Mouse (Mus musculus): ENCODE measurements around the gene Rlf.
"Not testable (repeated sequence)": the region's sequence is repeated elsewhere in the genome, so short reads cannot be mapped to it uniquely, and the experiment has no call there.

The Rlf gene

GRCm38 (mm10) chr4:121214793-121215304, at the start of gene Rlf:
Gene Rlf, minus strand, starts transcription at chr4:121215084.
- peak; percentile 98 for DNase-seq

- no peak for DNase-seq
Measured at GRCm38 (mm10) chr4:121241612-121242000, 26.7 kb upstream of the Rlf start.

- DNase-seq = peak; percentile 79
Measured at GRCm38 (mm10) chr4:121240637-121241611, 26.0 kb upstream of the Rlf start.

- no peak for DNase-seq
Measured at GRCm38 (mm10) chr4:121239878-121240277, 25.0 kb upstream of the Rlf start.

- peak; percentile 51 for DNase-seq
Measured at GRCm38 (mm10) chr4:121231772-121232414, 17.0 kb upstream of the Rlf start.

- DNase-seq = peak; percentile 15
Measured at GRCm38 (mm10) chr4:121230943-121231614, 16.2 kb upstream of the Rlf start.

GRCm38 (mm10) chr4:121227072-121227471, 12.2 kb upstream of the Rlf start:
- DNase-seq = no peak

- DNase-seq = no peak
Measured at GRCm38 (mm10) chr4:121225177-121225576, 10.3 kb upstream of the Rlf start.

- DNase-seq = no peak
Measured at GRCm38 (mm10) chr4:121223136-121223535, 8.3 kb upstream of the Rlf start.

- DNase-seq = no peak
Measured at GRCm38 (mm10) chr4:121216216-121216615, 1.3 kb upstream of the Rlf start.

- DNase-seq = no peak
Measured at GRCm38 (mm10) chr4:121215489-121215888, 605 bp upstream of the Rlf start.

- DNase-seq = no peak
Measured at GRCm38 (mm10) chr4:121213936-121214792, 720 bp downstream of the Rlf start.

- no peak for DNase-seq
Measured at GRCm38 (mm10) chr4:121208911-121209310, 6.0 kb downstream of the Rlf start.

- DNase-seq = peak; percentile 44
Measured at GRCm38 (mm10) chr4:121197856-121198255, 17.0 kb downstream of the Rlf start.

GRCm38 (mm10) chr4:121196995-121197394, 17.9 kb downstream of the Rlf start:
- DNase-seq = no peak

- DNase-seq = no peak
Measured at GRCm38 (mm10) chr4:121196205-121196604, 18.7 kb downstream of the Rlf start.

- DNase-seq = no peak
Measured at GRCm38 (mm10) chr4:121194736-121195135, 20.1 kb downstream of the Rlf start.

- DNase-seq = no peak
Measured at GRCm38 (mm10) chr4:121192306-121192705, 22.6 kb downstream of the Rlf start.

GRCm38 (mm10) chr4:121189341-121189740, 25.5 kb downstream of the Rlf start:
- no peak for DNase-seq

- no peak for DNase-seq
Measured at GRCm38 (mm10) chr4:121179669-121180068, 35.2 kb downstream of the Rlf start.

- DNase-seq = no peak
Measured at GRCm38 (mm10) chr4:121167656-121168055, 47.2 kb downstream of the Rlf start.

GRCm38 (mm10) chr4:121166697-121167096, 48.2 kb downstream of the Rlf start:
- not testable (repeated sequence) for DNase-seq

Measured in retina, postnatal 1 day (tissue).